Mouse (Mus musculus) lung, postnatal 36 days (tissue): ENCODE results near the gene Sipa1.
A peak's percentile ranks its signal among the peaks of the same experiment; 100 is the strongest.
"Not testable (repeated sequence)": the region's sequence is repeated elsewhere in the genome, so short reads cannot be mapped to it uniquely, and the experiment has no call there.

Experiments used
- DNase-seq: peaks from one replicate; pipeline ENCODE4 v3.0.0; 2022; ENCODE audit warnings: mixed read lengths

The Sipa1 gene

DNA sequence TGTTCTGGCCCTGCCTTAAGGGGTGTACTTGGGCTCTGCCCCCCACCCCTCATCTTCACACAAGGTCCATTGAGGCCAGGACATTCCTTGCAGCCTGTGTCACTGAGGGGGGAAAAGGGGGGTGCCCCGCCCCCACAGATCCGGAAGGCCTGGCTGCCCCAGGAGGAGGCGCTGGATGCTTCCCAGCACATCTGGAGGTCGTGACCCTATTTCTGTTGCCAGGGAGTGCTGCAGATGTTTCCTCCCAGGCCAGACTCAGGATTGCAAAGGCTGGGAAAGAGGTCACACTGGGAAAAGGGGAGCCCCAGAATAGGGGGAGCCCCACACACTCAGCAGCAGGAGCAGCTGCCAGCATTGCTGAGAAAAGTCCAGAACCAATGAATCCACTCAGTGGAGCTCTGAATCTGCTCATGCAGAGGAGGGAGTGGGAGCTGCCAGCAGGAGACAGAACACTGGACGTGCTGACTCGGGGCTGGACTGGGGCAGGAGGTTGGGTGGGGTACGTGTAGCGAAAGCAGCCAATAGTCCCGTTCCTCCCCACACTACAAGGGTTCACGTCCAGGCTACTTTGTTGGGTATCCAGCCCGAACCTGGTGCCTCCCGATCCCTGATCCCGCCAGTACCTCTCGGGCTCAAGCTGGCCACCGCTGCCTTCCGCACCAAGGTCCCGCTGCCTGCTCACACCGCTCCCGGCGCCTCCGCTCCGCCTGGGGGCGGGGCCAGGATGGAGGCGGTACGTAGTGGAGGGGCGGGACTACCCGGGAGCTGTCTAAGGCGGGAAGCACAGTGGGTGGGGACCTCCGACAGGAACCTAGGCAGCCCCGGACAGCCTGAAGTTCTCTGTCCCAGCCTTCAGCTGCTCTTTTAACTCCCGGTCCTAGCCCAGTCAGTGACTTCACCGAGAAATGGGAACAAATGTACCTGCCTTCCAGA lies at the start of gene Sipa1:
Gene Sipa1 (minus strand): TSS at position 727 of the 933 bp plus-strand sequence.
- peak; percentile 97 for DNase-seq

DNA sequence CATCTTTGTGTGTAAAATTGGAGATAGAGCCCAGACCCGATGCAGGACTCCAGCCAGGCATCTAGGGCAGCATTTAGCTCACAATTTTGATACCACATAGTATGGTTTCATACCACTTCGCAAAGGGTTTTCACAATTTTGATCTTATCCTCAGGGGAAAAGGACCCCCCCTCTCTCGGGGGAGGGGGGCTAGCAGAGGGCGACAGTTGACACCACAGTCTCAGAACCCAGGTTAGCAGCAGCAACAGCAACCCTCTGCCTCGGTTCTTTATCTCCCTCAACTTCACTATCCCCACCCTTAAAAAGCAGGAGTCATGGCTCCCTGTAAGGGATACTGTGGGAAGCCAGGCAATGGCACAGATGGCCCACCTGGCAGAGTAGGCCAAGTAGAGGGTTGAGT lies 49.7 kb upstream of the Sipa1 start:
- no peak for DNase-seq

DNA sequence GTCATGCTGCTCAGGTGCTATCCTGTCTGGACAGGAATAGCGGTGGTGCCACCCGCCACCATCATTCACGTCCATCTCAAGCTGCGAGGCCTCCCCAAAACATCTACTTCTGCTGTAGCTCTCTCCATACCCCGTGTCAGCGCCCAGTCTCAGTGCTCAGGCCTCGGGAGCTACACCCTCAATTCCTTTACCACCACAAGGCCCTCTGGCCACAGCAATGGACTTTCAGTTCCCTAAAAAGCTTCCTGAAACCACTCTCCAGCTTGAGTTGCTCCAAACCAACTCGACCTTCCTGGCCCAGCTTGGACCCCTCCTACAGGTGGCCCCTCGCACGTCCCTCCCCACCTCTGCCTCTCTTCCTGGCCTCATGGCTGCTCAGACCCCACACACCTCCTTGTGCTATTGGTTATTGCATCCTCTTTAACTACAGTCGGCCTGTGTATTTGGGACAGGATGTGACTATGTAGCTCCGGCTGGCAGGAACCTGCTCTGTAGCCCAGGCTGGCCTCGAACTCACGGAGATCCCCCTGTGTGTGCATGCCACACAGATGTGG lies 48.5 kb upstream of the Sipa1 start:
- DNase-seq = peak; percentile 48

DNA sequence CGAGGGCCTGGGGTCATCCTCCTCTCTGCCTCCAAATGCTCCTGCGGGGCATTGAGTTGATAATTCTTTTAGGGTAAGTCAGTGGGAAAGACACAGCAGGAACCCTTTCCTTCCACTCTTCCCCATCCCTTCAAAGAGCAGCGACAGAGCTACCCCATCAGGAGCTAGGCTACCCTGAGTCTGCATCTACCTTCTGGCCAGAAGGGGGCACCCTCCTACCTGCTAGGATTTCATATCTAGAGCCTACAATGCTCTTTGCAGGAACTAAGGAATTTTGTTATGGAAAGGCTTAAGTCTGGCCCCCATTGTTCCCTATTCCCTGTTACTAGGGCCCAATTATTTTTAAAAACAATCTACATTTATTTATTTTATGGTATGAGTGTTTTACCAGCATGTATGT lies 47.7 kb upstream of the Sipa1 start:
- DNase-seq = peak; percentile 95

DNA sequence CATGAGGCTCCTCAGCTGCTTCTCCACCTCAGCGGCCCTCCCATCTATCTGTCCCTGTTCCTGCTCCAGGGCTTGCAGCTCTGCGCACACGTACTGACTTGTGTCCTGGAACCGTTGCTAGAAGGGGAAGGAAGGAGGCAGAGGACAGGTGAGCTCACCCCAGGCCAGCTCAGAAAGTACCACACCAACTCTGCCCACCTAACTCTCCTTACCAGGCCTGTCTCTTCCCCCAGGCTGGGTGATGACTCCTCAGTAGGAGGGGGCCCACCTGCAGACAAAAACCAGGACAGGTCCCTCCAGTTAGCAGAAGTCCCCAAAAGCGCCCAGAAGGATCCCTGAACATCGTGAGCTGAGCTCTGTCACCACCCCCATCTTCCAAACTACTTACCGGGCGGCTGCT lies 47.1 kb upstream of the Sipa1 start:
- DNase-seq = no peak

DNA sequence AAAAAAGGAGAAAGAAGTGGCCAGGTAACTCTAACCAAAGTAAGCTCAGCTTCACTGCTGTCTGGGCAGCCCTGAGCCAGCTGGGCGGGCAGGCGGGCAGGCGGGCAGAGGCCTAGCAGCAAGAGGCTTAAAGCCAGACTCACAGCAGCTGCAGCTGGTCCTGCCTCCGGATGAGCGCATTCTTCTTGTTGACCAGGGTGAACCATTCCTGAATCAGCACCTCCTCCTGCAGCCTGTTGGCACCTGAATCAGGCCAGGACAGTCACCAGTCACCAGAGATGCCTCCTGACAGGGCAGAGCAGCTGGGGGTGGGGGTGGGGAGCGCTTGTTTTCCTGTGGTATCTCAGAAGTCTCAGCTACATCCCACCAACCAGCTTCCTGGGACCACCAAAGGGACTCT lies 46.6 kb upstream of the Sipa1 start:
- DNase-seq = no peak

DNA sequence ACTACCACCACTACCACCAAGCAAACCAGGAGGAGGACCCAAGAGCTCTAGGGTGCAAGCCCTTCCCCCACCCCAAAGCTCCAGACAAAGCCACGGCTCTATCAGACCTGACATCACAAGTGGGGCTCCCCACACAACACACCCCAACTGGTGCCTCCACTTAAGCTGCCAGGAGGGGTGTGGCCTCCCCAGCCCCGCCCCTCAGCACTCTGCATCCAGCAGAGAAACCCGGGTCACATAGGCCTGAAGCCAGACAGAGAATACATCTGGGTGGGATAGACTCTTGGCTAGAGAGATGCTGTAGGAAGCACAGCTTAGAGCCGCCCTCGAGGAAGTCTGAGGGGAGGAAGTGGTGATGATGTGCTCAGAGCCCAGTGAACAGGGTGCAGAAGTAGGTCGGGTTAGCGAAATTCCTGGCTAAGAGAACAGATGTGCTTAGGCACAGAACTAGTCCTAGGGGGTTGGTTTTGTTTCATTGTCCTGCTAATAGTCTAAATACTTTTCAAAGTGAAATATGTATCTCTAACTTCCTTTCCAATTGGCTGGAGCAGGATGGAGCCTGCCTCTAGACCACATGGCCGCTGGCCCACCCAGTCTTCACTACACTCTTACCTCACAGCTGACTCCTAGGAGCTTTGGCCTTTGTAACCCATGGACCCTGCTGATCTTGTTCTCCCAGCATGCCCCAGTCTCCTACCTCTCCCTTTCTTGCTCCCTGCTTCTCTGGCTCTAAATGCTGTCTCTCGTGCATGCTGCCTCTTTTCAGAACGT lies 41.5 kb upstream of the Sipa1 start:
- DNase-seq = peak; percentile 61

DNA sequence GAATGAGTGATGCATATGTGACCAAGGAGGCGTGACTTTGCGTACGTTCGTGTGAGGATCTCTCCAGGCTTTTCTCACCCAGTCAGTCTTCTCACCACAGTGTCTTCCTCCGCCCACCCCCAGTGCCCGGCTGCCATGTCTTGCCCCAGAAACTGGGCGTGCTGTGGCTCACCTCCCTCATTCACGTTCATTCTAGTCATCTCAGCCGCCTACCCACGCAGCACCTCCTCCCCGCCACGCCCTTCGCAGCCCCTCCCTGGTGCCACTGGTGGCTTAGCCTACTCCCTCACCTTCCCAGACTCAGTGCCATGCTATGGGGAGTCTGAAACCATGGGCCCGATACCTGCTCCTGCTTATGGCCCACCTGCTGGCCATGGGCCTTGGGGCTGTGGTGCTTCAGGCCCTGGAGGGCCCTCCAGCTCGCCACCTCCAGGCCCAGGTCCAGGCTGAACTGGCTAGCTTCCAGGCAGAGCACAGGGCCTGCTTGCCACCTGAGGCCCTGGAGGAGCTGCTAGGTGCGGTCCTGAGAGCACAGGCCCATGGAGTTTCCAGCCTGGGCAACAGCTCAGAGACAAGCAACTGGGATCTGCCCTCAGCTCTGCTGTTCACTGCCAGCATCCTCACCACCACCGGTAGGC lies 40.8 kb upstream of the Sipa1 start, which contains the start of gene Kcnk7:
Gene Kcnk7 (plus strand): TSS at position 205 of the 638 bp plus-strand sequence.
- peak; percentile 66 for DNase-seq

DNA sequence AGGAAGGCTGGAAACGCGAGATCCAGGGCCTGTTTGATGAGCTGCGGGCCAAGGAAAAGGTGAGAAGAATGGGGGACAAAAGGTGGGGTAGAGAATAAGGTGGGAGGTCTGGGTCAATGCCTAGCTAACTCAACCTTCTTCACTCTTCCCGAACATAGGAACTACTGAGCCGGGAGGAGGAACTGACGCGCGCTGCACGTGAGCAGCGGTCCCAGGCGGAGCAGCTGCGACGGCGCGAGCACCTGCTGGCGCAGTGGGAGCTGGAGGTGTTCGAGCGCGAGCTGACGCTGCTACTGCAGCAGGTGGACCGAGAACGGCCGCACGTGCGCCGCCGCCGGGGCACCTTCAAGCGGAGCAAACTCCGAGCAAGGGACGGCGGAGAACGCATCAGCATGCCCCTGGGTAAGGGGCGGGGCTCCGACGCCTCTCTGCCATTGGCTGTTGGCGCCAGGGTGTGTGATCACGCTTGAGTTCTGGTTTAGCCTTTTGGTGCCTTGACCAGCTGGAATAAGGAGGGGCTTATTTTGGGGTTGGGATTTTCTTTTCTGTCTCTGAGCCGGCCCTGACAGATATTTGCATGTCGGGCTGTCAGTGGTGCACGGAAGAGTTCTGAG lies 32.4 kb upstream of the Sipa1 start:
- no peak for DNase-seq

DNA sequence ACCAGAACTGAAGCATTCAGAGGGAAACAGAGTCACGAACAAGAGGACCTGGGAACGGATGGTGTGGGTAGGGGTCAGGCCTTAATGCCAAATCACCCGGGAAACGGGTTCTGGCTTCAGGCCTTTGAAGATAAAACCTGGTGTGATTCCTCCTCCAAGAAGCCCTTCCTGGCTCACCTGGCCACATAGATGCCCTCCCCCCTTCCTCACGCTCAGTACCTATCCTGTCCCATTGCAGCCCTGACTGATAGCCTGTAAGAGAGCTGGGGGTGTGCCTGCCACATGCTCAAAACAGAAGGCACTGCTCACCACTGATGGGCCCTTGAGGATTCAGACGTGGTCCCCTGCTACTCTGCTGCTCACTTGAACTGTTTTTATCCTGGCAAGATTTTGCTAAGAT lies 30.3 kb upstream of the Sipa1 start:
- DNase-seq = no peak

DNA sequence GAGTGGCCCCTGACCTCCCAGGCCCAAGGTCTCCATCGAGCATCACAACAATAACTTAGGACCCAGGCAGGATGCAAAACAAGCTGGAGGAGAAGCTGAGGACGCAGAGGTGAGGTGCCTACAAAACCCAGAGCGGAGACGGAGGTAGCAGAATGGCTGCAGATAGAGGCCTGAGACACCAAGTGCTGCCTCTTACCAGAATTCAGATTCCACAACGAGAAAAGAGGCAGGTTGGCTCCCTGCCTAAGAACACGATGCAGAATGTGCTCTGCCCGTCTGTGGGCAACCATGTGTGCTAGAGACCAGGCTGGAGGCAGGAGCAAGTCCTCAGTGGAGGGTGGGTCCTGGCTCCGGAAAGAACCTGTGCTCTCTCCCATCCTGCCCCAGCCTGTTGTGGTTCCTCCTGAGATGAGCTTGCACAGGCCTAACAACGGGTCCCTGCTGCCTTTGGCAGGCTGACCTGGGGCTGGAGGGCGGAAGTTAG lies 29.4 kb upstream of the Sipa1 start:
- DNase-seq = peak; percentile 17

DNA sequence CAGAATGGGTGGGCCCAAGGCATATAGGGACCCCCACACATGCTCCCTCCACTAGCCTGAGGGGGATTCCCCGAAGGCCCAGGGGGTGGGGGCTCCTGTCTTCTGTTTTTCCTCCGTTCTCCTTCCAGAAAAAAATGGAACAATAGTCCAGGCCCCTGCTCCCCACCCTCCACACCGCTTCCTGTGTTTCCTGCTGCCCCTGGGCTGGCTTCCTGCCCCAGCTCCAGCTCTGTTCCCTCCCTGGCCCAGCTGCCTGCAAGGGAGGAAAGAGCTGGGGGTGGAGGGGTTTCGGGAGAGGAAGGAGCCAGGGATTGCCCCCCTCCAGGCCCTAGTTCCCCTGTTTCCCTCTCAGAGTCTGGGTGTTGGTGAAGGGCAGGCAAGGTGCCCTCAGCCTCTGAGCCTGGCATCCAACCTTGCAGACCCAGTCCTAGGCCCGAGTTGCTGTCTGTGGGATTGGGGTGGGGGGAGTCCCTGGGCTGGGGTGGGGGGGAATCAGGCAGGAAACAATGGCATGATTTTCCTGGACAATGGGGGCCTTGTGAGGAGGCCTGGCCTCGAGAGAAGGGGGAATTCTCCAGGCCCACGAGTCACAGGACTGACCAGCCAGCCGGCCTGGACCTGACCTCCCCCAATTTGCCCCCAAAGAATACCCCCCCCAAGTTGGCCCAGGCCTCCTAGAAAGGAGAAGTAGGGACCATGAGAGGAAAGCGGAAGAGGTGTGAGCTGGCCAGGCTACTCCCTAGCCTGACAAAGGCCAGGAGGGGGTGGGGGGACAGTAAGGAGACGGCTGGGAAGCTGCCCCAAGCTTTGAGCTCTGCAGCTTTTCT lies 28.8 kb upstream of the Sipa1 start:
- DNase-seq = peak; percentile 82

DNA sequence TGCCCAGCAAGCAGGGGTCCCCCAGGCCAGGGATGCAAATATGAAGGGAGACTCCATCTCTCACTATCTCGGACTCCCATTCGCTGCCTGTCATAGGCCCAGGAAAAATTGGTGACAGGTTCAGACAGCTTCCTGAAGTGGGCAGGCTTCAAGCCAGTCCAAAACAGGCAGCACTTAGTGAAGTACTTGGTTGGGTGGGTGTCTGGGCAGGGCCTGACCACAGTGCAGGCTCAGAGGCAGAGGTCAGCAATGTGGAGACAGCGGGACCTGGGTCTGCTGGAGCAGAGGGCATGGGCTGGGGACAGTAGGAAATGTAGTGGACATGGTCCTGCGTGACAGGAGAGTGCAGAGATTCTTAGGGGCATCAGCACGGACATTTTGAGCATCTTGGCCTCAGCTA lies 28.1 kb upstream of the Sipa1 start:
- peak; percentile 29 for DNase-seq

DNA sequence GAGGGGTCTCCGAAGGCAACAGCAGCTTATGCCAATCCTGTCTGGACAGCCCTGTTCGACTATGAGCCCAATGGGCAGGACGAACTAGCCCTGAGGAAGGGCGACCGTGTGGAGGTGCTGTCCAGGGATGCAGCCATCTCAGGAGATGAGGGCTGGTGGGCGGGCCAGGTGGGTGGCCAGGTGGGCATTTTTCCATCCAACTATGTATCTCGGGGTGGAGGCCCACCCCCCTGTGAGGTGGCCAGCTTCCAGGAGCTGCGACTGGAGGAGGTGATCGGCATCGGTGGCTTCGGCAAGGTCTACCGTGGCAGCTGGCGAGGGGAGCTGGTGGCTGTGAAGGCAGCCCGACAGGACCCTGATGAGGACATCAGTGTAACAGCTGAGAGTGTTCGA lies 26.8 kb upstream of the Sipa1 start:
- DNase-seq = no peak

DNA sequence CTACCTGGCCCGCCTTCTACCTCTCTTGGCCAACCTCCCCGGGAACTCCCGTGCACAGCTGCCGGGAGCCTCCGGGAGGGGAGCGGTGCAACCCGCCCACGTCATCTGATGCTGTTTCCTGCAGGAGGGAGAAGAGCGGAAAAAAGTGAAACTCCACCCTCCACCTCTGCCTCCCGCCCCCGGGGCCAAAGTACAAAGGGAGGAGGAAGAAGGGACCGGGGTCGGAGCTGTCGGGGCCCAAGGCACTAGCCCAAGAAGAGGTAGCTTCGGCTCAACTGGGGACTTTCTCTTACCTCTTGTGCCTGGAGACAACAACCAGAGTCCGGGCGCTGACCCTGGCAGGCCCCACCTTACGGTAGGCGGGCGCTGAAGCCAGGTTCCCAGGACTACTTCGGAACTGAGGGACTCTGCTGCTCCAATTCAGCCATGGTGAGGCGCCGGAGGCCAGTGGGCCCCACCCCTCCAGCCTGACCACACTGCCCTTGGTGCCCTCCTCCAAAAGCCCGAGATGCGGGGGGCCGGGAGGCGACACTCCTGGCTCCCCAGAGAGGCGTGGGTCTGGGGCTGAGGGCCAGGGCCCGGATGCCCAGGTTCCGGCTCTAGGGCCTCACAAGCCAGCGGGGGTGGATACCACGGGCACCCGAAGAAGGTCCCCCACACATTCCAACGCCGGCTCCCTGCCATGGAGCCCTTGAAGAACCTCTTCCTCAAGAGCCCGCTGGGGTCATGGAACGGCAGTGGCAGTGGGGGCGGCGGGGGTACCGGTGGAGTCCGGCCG lies 26.2 kb upstream of the Sipa1 start:
- DNase-seq = peak; percentile 96

DNA sequence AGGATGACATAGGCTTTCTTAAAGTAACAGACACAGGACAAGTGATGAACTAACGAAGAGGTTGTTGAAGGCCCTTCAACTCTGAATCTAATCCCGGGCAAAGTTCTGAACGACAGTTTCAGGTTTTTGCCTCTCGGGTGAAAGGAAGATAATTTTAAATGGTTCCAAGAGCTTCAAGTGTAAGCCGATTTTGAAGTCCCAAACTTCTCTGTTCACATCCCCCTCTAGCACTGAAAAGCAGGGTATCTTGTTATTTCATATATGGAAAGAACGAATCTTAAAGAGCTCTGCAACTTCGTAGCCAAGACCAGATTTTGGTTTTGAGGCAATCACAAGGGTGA lies 25.6 kb upstream of the Sipa1 start:
- no peak for DNase-seq

DNA sequence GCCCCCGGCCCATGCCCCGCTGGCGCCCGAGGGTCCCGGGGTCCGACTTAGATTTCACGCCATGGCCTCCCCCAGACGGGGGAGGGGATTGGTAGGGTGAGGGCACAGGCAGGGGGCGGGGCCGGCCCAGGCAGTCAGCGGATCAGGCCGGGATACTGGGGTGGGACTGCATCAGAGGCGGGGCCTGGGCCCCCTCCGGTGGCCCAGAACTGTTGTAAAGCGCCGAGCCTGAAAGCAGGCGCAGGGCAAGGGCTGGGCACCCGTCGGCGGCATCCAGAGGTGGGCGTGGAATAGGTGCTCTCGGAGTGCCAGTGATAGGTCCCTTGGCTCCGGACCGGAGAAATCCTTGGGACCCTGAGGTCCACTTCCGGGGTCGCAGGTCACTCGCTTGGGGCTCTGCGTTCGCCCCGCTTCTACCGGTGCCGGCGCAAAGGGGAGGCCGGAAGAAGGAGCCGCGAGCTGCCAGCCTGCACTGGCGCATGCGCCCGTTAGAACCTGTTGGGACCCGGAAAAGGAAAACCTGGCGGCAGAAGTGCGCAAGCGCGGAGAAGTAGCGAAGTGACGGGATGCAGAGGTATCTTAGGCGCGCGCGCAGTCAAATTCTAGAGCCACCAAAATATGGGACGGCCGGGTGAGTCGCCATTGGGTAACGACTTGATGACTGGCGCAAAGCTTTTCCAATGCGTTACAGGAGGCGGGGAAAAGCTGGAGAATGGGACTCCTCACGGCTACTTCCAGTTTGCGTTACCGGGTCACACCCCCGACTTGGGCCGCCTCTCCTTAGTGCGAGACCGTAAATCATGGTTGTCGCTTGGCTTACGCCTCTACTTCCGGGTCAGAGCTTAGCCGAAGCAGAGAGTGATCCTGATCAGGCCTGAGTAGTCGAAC lies 24.9 kb upstream of the Sipa1 start, which contains the start of the genes Map3k11 and Pcnx3:
Gene Map3k11 (plus strand): TSS at position 543 of the 888 bp plus-strand sequence.
Gene Pcnx3 (minus strand): TSS at position 709 of the 888 bp plus-strand sequence.
- peak; percentile 99 for DNase-seq

DNA sequence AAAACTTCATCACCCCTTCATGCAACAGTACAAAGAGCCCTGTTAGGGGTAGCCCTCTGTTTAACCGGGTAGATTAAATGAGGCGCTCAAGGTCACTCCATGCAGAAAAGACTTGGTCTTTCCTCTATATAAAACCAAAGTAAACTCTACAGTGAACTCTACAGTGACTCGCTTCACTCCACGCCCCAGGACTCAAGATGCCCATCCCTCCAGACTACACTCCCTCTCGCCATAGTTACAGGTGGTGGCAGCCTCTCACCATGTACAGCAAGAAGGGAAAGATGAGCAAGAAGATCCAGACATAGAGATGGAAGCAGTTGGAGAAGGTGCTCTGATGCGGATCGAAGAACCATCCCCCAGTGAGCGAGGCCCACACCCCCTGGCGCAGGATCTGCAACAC lies 24.2 kb upstream of the Sipa1 start:
- DNase-seq = no peak

DNA sequence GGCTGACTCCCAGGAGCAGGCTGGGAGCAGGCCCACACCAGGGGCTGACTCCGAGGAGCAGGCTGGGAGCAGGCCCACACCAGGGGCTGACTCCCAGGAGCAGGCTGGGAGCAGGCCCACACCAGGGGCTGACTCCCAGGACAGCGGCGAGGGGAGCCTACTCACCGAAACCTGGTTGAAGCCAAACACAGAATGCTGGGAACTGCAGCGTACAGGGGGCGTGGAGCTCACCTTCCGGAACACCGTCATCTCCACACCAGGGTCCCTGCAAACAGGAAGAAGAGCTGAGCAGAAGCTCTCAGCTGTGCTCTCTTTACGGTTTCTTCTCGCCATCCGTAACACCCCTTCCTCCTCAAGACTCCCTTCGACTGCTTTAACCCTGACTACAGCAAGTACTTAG lies 23.4 kb upstream of the Sipa1 start:
- not testable (repeated sequence) for DNase-seq

DNA sequence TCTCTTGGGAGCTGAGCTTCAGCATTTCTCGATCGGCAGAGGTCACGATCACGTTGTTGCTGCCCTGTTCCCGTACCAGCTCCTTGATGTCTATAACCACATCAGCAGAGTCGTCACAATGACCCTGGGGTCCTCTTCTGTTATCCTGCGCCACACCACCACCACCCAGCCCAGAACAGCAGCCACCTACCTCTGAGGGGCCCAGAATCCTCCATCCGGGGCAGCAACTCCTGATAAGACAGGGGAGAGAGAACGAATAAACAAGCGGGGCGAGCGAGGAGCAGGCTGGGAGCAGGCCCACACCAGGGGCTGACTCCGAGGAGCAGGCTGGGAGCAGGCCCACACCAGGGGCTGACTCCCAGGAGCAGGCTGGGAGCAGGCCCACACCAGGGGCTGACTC lies 22.9 kb upstream of the Sipa1 start:
- no peak for DNase-seq
